Mouse (Mus musculus) stomach, embryonic 16.5 days (tissue): ENCODE data around the gene Fgf7. TPM values are rescaled to one million over a fixed set of nuclear protein-coding genes. Genes with fewer than 3 reads are reported as not detected.

Experiments used
- ATAC-seq: fragments of 200-750 bp; cut with Nextera tagmentation; 2 replicates; pipeline ENCODE4 v1.8.0; 2017; ENCODE audit warnings: moderate number of reproducible peaks, moderate TSS enrichment; ENCODE audit not compliant: insufficient read depth, low FRiP score
- H3K27ac ChIP-seq: fragments of 300-500 bp; sonication (generic); 2 replicates; pipeline ENCODE4 v1.5.1; 2014; ENCODE audit warnings: low read length
- H3K27me3 ChIP-seq: fragments of 300-500 bp; sonication (generic); 2 replicates; pipeline ENCODE4 v1.6.1; 2014; ENCODE audit warnings: low read length, control low read depth, mixed read lengths; ENCODE audit not compliant: control insufficient read depth, insufficient read depth
- H3K36me3 ChIP-seq: fragments of 300-500 bp; sonication (generic); 2 replicates; pipeline ENCODE4 v1.6.1; 2014; ENCODE audit warnings: low read length; ENCODE audit not compliant: control insufficient read depth, insufficient read depth
- H3K4me1 ChIP-seq: fragments of 300-500 bp; sonication (generic); 2 replicates; pipeline ENCODE4 v1.6.1; 2014; ENCODE audit warnings: low read length, control low read depth, mixed read lengths; ENCODE audit not compliant: control insufficient read depth, insufficient read depth
- H3K4me2 ChIP-seq: fragments of 300-500 bp; sonication (generic); 2 replicates; pipeline ENCODE4 v1.6.1; 2014; ENCODE audit warnings: low read depth, low read length, mixed read lengths
- H3K4me3 ChIP-seq: fragments of 300-500 bp; sonication (generic); replicated peaks from 2 replicates; pipeline ENCODE4 v1.5.1; 2014; ENCODE audit warnings: mild to moderate bottlenecking, low read length
- H3K9ac ChIP-seq: fragments of 300-500 bp; sonication (generic); 2 replicates; pipeline ENCODE4 v1.6.1; 2014; ENCODE audit warnings: low read length
- H3K9me3 ChIP-seq: fragments of 300-500 bp; sonication (generic); replicated peaks from 2 replicates; pipeline ENCODE4 v1.6.1; 2016; ENCODE audit warnings: low read length, control low read depth; ENCODE audit not compliant: control insufficient read depth
- WGBS: fragments of 180-500 bp; shearing (Covaris S2); extraction: QIAGEN DNeasy Blood & Tissue Kit; methylation state at CpG from one replicate; pipeline ENCODE4 v1.1.7; 2014; 5-methylcytosine and 5-hydroxymethylcytosine counted together
- polyA plus RNA-seq: library from polyadenylated mRNA; unstranded; fragments of >200 nt; fragmentation: Nextera tagmentation; extraction: Ambion mirVana; gene quantifications from 2 replicates; pipeline ENCODE4 v1.2.1, GENCODE M21; 2015

Gene Fgf7
- polyA plus RNA-seq, 1 experiment from 2014 or later, result 6.7 TPM

GRCm38 (mm10) chr2:126076506-126076905 is 42.0 kb downstream of the Fgf7 start:
- 86% methylated on average over 6 of the region's 6 CpGs for WGBS
- no peak overlapping the region for H3K9ac ChIP-seq
- no peak for ATAC-seq
- no peak overlapping the region for H3K27ac ChIP-seq
- no peaks in the 10 kb centered on the region for H3K27me3 ChIP-seq
- H3K4me2 ChIP-seq, result no peak overlapping the region
- H3K4me1 ChIP-seq, result no peaks in the 10 kb centered on the region
- H3K9me3 ChIP-seq, result no peaks in the 10 kb centered on the region
- H3K4me3 ChIP-seq, result no peak overlapping the region
- H3K36me3 ChIP-seq, result no peaks in the 10 kb centered on the region

GRCm38 (mm10) chr2:126079086-126079485 is 44.6 kb downstream of the Fgf7 start:
- no peak for ATAC-seq
- H3K4me1 ChIP-seq, result no peaks in the 10 kb centered on the region
- H3K9me3 ChIP-seq, result no peaks in the 10 kb centered on the region
- WGBS, result 61% methylated on average over 2 of the region's 2 CpGs
- no peak overlapping the region for H3K4me3 ChIP-seq
- no peaks in the 10 kb centered on the region for H3K36me3 ChIP-seq
- no peak overlapping the region for H3K27ac ChIP-seq
- no peak overlapping the region for H3K4me2 ChIP-seq
- no peaks in the 10 kb centered on the region for H3K27me3 ChIP-seq
- H3K9ac ChIP-seq, result no peak overlapping the region

- Histone ChIP-seq H3K27me3 (no peaks in the 10 kb centered on the region), H3K9ac (no peak overlapping the region), H3K9me3 (no peaks in the 10 kb centered on the region), H3K4me2 (no peak overlapping the region), H3K36me3 (no peaks in the 10 kb centered on the region), H3K4me3 (no peak overlapping the region), H3K27ac (no peak overlapping the region), H3K4me1 (no peaks in the 10 kb centered on the region)
- ATAC-seq, result no peak
- WGBS, result 68% methylated on average over 3 of the region's 3 CpGs
Measured at GRCm38 (mm10) chr2:126084326-126084725, 49.9 kb downstream of the Fgf7 start.

GRCm38 (mm10) chr2:126086187-126086586 is 51.7 kb downstream of the Fgf7 start:
- no peak overlapping the region for H3K27ac ChIP-seq
- 76% methylated on average over 8 of the region's 8 CpGs for WGBS

GRCm38 (mm10) chr2:126090432-126090831 is 56.0 kb downstream of the Fgf7 start:
- H3K27me3 ChIP-seq, result no peaks in the 10 kb centered on the region
- H3K4me3 ChIP-seq, result no peak overlapping the region
- H3K36me3 ChIP-seq, result no peaks in the 10 kb centered on the region
- H3K4me2 ChIP-seq, result no peak overlapping the region
- H3K4me1 ChIP-seq, result no peaks in the 10 kb centered on the region
- no peak for ATAC-seq
- H3K9me3 ChIP-seq, result no peaks in the 10 kb centered on the region
- 70% methylated on average over 5 of the region's 5 CpGs for WGBS
- H3K27ac ChIP-seq, result no peak overlapping the region
- no peak overlapping the region for H3K9ac ChIP-seq

More at GRCm38 (mm10) chr2:126086187-126086586, 51.7 kb downstream of the Fgf7 start:
- H3K4me3 ChIP-seq, result no peak overlapping the region
- no peaks in the 10 kb centered on the region for H3K27me3 ChIP-seq
- no peaks in the 10 kb centered on the region for H3K36me3 ChIP-seq
- ATAC-seq, result no peak
- no peak overlapping the region for H3K4me2 ChIP-seq
- H3K4me1 ChIP-seq, result no peaks in the 10 kb centered on the region
- no peaks in the 10 kb centered on the region for H3K9me3 ChIP-seq
- no peak overlapping the region for H3K9ac ChIP-seq

- Histone ChIP-seq H3K27me3 (no peaks in the 10 kb centered on the region), H3K9me3 (no peaks in the 10 kb centered on the region), H3K27ac (no peak overlapping the region), H3K36me3 (no peaks in the 10 kb centered on the region), H3K9ac (no peak overlapping the region), H3K4me3 (no peak overlapping the region), H3K4me2 (no peak overlapping the region), H3K4me1 (no peaks in the 10 kb centered on the region)
- 81% methylated on average over 4 of the region's 4 CpGs for WGBS
- no peak for ATAC-seq
Measured at GRCm38 (mm10) chr2:126094616-126095015, 60.2 kb downstream of the Fgf7 start.

Other genes with a start within 250 kb of the Fgf7 start
- 48.1 and 48.3 TPM in 2 replicates for gene Galk2, start 175.5 kb upstream of the Fgf7 start, polyA plus RNA-seq
- 62.8 and 70.5 TPM in 2 replicates for gene Cops2, start 175.5 kb upstream of the Fgf7 start, polyA plus RNA-seq
- gene Fam227b, start 117.3 kb downstream of the Fgf7 start, polyA plus RNA-seq, result not detected in 2 replicates
- gene Dtwd1, start 117.5 kb downstream of the Fgf7 start, polyA plus RNA-seq, result 29.0 and 29.7 TPM in 2 replicates
- gene Gm17555, start 180.4 kb downstream of the Fgf7 start, polyA plus RNA-seq, result not detected in 2 replicates